Mouse (Mus musculus) granulocyte monocyte progenitor cell, adult 5-6 weeks (primary cell): ENCODE data around the gene Lrriq4. TPM values are rescaled to one million over a fixed set of nuclear protein-coding genes. Genes with fewer than 3 reads are reported as not detected.
"Not testable (repeated sequence)": the region's sequence is repeated elsewhere in the genome, so short reads cannot be mapped to it uniquely, and the experiment has no call there.

ENCODE experiments used
- ATAC-seq: replicated peaks from 2 replicates; pipeline ENCODE4 v1.8.0; 2016; ENCODE audit warnings: mild to moderate bottlenecking, moderate TSS enrichment, inconsistent platforms; ENCODE audit not compliant: poor library complexity, severe bottlenecking
- total RNA-seq, 2 experiments: library from RNA; stranded (forward) in 1 of 2; stranded (reverse) in 1 of 2; fragments of 200-712, 200-1000 nt in 1 of 2; fragments of >200 nt in 1 of 2; fragmentation: Nextera tagmentation in 1 of 2; gene quantifications; 2 replicates each; pipeline ENCODE4 v1.2.3; 2014 to 2017

The Lrriq4 gene
- total RNA-seq, 2 experiments from 2014 or later, result not detected

GRCm38 (mm10) chr3:30655937-30656336 lies 11.6 kb downstream of the Lrriq4 start:
- peak; percentile 80 for ATAC-seq

- no peak for ATAC-seq
These were observed 14.2 kb downstream of the Lrriq4 start for GRCm38 (mm10) chr3:30658486-30658885.

- peak; percentile 52; the same call in 1 of the 2 replicates for ATAC-seq
These were observed 38.9 kb downstream of the Lrriq4 start for GRCm38 (mm10) chr3:30683190-30683589.

GRCm38 (mm10) chr3:30687216-30687615 lies 42.9 kb downstream of the Lrriq4 start:
- no peak for ATAC-seq

GRCm38 (mm10) chr3:30690976-30691375 lies 46.7 kb downstream of the Lrriq4 start:
- ATAC-seq, result no peak

GRCm38 (mm10) chr3:30695661-30696060 lies 51.4 kb downstream of the Lrriq4 start:
- ATAC-seq, result no peak

GRCm38 (mm10) chr3:30696346-30696745 lies 52.0 kb downstream of the Lrriq4 start:
- ATAC-seq, result peak; percentile 75

GRCm38 (mm10) chr3:30697891-30698290 lies 53.6 kb downstream of the Lrriq4 start:
- no peak for ATAC-seq

- not testable (repeated sequence) for ATAC-seq
These were observed 55.6 kb downstream of the Lrriq4 start, which contains the start of gene Lrrc31 for GRCm38 (mm10) chr3:30699711-30700505. Gene Lrrc31 (minus strand): TSS chr3:30699843.

- no peak for ATAC-seq
These were observed 61.7 kb downstream of the Lrriq4 start for GRCm38 (mm10) chr3:30705977-30706376.

- ATAC-seq, result no peak
These were observed 62.4 kb downstream of the Lrriq4 start for GRCm38 (mm10) chr3:30706614-30707276.

- ATAC-seq, result no peak
These were observed 65.9 kb downstream of the Lrriq4 start for GRCm38 (mm10) chr3:30710191-30710590.

GRCm38 (mm10) chr3:30713334-30713733 lies 69.0 kb downstream of the Lrriq4 start:
- no peak for ATAC-seq

- peak; percentile 98 for ATAC-seq
These were observed 74.3 kb downstream of the Lrriq4 start for GRCm38 (mm10) chr3:30718649-30719048.

Other genes starting within 250 kb of the Lrriq4 start
- 1.9 TPM in 1 of 2 replicates, not detected in the other for gene Mecom, start 96.5 kb upstream of the Lrriq4 start, total RNA-seq (2014; fragmentation: Nextera tagmentation)
- gene Mecom, start 96.5 kb upstream of the Lrriq4 start, total RNA-seq (2017), result 0.72 and 0.90 TPM in 2 replicates
- gene Actrt3, start 44.6 kb upstream of the Lrriq4 start, total RNA-seq (2014; fragmentation: Nextera tagmentation), result not detected in 2 replicates
- not detected in 2 replicates for gene Actrt3, start 44.6 kb upstream of the Lrriq4 start, total RNA-seq (2017)
- gene Mynn, start 42.4 kb upstream of the Lrriq4 start, total RNA-seq (2014; fragmentation: Nextera tagmentation), result 8.8 and 15.1 TPM in 2 replicates
- 21.8 and 29.6 TPM in 2 replicates for gene Mynn, start 42.4 kb upstream of the Lrriq4 start, total RNA-seq (2017)
- not detected in 2 replicates for gene Lrrc34, start 3.4 kb downstream of the Lrriq4 start, total RNA-seq (2014; fragmentation: Nextera tagmentation)
- 0.56 TPM in 1 of 2 replicates, not detected in the other for gene Lrrc34, start 3.4 kb downstream of the Lrriq4 start, total RNA-seq (2017)
- gene Lrrc31, start 55.3 kb downstream of the Lrriq4 start, total RNA-seq (2014; fragmentation: Nextera tagmentation), result not detected in 2 replicates
- not detected in 2 replicates for gene Lrrc31, start 55.3 kb downstream of the Lrriq4 start, total RNA-seq (2017)
- gene Samd7, start 101.8 kb downstream of the Lrriq4 start, total RNA-seq (2014; fragmentation: Nextera tagmentation), result not detected in 2 replicates
- gene Samd7, start 101.8 kb downstream of the Lrriq4 start, total RNA-seq (2017), result not detected in 2 replicates
- 55.9 and 87.3 TPM in 2 replicates for gene Sec62, start 148.4 kb downstream of the Lrriq4 start, total RNA-seq (2014; fragmentation: Nextera tagmentation)
- 98.6 and 99.8 TPM in 2 replicates for gene Sec62, start 148.4 kb downstream of the Lrriq4 start, total RNA-seq (2017)
- 62.9 and 64.4 TPM in 2 replicates for gene Gpr160, start 211.4 kb downstream of the Lrriq4 start, total RNA-seq (2014; fragmentation: Nextera tagmentation)
- gene Gpr160, start 211.4 kb downstream of the Lrriq4 start, total RNA-seq (2017), result 50.5 and 70.7 TPM in 2 replicates